Mouse (Mus musculus): ENCODE results near the gene Sv2b. TPM values are rescaled to one million over a fixed set of nuclear protein-coding genes. Genes with fewer than 3 reads are reported as not detected.

Gene Sv2b
- total and polyA plus RNA-seq, 2 experiments from 2014 or later = 21.8 to 55.7 TPM

GRCm38 (mm10) chr7:75267236-75267635 is 41.8 kb downstream of the Sv2b start:
- H3K9ac ChIP-seq (replicated peaks; ENCODE audit: low read length) = no peak overlapping the region
- H3K36me3 ChIP-seq (ENCODE audit: insufficient read depth, low read length) = no peaks in the 10 kb centered on the region
- H3K27me3 ChIP-seq (ENCODE audit: insufficient read depth, low read length) = no peaks in the 10 kb centered on the region
- H3K4me1 ChIP-seq (ENCODE audit: insufficient read depth, low read length) = peaks cover 6% of the 10 kb centered on the region
- H3K9me3 ChIP-seq (ENCODE audit: low read length) = no peaks in the 10 kb centered on the region
- H3K27ac ChIP-seq = no peak overlapping the region
- WGBS = 56% methylated on average over 4 of the region's 4 CpGs
- no peak for TF ChIP-seq CTCF (IDR thresholded peaks at IDR 0.05; ENCODE audit: low read depth)
- ATAC-seq = no peak
- H3K4me3 ChIP-seq (ENCODE audit: low read length) = no peak overlapping the region
- H3K4me2 ChIP-seq (ENCODE audit: low read depth, low read length) = no peak overlapping the region
- DNase-seq (ENCODE audit: low spot score) = no peak

DNA sequence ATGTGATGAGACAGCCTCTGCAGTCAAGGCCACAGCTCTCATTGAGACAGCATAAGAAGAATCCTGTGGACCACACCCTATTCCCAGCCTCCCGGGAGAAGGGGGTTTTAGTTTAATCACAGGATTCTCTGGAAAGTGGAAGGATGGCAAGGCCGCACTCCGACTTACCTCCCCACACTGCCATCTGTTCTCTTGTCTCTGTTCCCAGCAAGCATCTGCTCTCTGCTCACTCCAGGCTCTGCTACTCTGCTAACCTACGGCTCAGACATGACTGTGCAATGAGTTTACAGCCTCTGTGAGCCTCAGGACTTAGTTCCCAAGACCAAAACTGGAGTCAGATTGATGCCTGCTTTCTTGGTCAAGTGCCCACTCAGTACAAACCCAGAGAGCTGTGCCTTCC is 43.8 kb downstream of the Sv2b start:
- Histone ChIP-seq H3K9me3 (ENCODE audit: low read length) (no peaks in the 10 kb centered on the region), H3K4me3 (ENCODE audit: low read length) (no peak overlapping the region), H3K4me2 (ENCODE audit: low read depth, low read length) (no peak overlapping the region), H3K27me3 (ENCODE audit: insufficient read depth, low read length) (no peaks in the 10 kb centered on the region), H3K9ac (replicated peaks; ENCODE audit: low read length) (no peak overlapping the region), H3K4me1 (ENCODE audit: insufficient read depth, low read length) (peaks cover 6% of the 10 kb centered on the region; the same call in 1 of the 2 replicates), H3K27ac (peak overlapping the region; percentile 64; the same call in 1 of the 2 replicates), H3K36me3 (ENCODE audit: insufficient read depth, low read length) (no peaks in the 10 kb centered on the region)
- 45% methylated on average over 4 of the region's 4 CpGs for WGBS
- no peak for TF ChIP-seq CTCF (IDR thresholded peaks at IDR 0.05; ENCODE audit: low read depth)
- ATAC-seq = peak; percentile 86
- DNase-seq (ENCODE audit: low spot score) = peak; percentile 81

- ATAC-seq (no peak), DNase-seq (ENCODE audit: low spot score) (no peak)
- WGBS = 61% methylated on average over 3 of the region's 3 CpGs
- no peak for TF ChIP-seq CTCF (IDR thresholded peaks at IDR 0.05; ENCODE audit: low read depth)
- Histone ChIP-seq H3K36me3 (ENCODE audit: insufficient read depth, low read length) (no peaks in the 10 kb centered on the region), H3K9me3 (ENCODE audit: low read length) (no peaks in the 10 kb centered on the region), H3K4me3 (ENCODE audit: low read length) (no peak overlapping the region), H3K27me3 (ENCODE audit: insufficient read depth, low read length) (no peaks in the 10 kb centered on the region), H3K9ac (replicated peaks; ENCODE audit: low read length) (no peak overlapping the region), H3K4me1 (ENCODE audit: insufficient read depth, low read length) (peaks cover 6% of the 10 kb centered on the region; the same call in 1 of the 2 replicates), H3K4me2 (ENCODE audit: low read depth, low read length) (no peak overlapping the region), H3K27ac (no peak overlapping the region)
Observed at GRCm38 (mm10) chr7:75259945-75260344, 49.1 kb downstream of the Sv2b start.

- no peak for ATAC-seq
Observed at GRCm38 (mm10) chr7:75253611-75254250, 55.3 kb downstream of the Sv2b start.

GRCm38 (mm10) chr7:75240754-75241507 is 68.1 kb downstream of the Sv2b start:
- Histone ChIP-seq H3K27me3 (ENCODE audit: insufficient read depth, low read length) (no peaks in the 10 kb centered on the region), H3K9me3 (ENCODE audit: low read length) (no peaks in the 10 kb centered on the region), H3K9ac (replicated peaks; ENCODE audit: low read length) (no peak overlapping the region), H3K36me3 (ENCODE audit: insufficient read depth, low read length) (no peaks in the 10 kb centered on the region), H3K27ac (no peak overlapping the region), H3K4me2 (ENCODE audit: low read depth, low read length) (no peak overlapping the region), H3K4me3 (ENCODE audit: low read length) (no peak overlapping the region), H3K4me1 (ENCODE audit: insufficient read depth, low read length) (no peaks in the 10 kb centered on the region)
- DNase-seq (ENCODE audit: low spot score) (no peak), ATAC-seq (no peak)
- WGBS = 27% methylated on average over 8 of the region's 8 CpGs
- TF ChIP-seq CTCF (IDR thresholded peaks at IDR 0.05; ENCODE audit: low read depth) = no peak

More at GRCm38 (mm10) chr7:75253611-75254250, 55.3 kb downstream of the Sv2b start:
- H3K27ac ChIP-seq = no peak overlapping the region
- DNase-seq (ENCODE audit: low spot score) = no peak
- H3K27me3 ChIP-seq (ENCODE audit: insufficient read depth, low read length) = no peaks in the 10 kb centered on the region
- no peaks in the 10 kb centered on the region for H3K36me3 ChIP-seq (ENCODE audit: insufficient read depth, low read length)
- H3K4me2 ChIP-seq (ENCODE audit: low read depth, low read length) = no peak overlapping the region
- no peaks in the 10 kb centered on the region for H3K4me1 ChIP-seq (ENCODE audit: insufficient read depth, low read length)
- TF ChIP-seq CTCF (IDR thresholded peaks at IDR 0.05; ENCODE audit: low read depth) = no peak
- WGBS = 78% methylated on average over 8 of the region's 8 CpGs
- H3K9ac ChIP-seq (replicated peaks; ENCODE audit: low read length) = no peak overlapping the region
- no peak overlapping the region for H3K4me3 ChIP-seq (ENCODE audit: low read length)
- H3K9me3 ChIP-seq (ENCODE audit: low read length) = no peaks in the 10 kb centered on the region

GRCm38 (mm10) chr7:75236386-75236785 is 72.7 kb downstream of the Sv2b start:
- Histone ChIP-seq H3K36me3 (ENCODE audit: insufficient read depth, low read length) (no peaks in the 10 kb centered on the region), H3K27ac (no peak overlapping the region), H3K27me3 (ENCODE audit: insufficient read depth, low read length) (no peaks in the 10 kb centered on the region), H3K9me3 (ENCODE audit: low read length) (no peaks in the 10 kb centered on the region), H3K9ac (replicated peaks; ENCODE audit: low read length) (no peak overlapping the region), H3K4me1 (ENCODE audit: insufficient read depth, low read length) (no peaks in the 10 kb centered on the region), H3K4me3 (ENCODE audit: low read length) (no peak overlapping the region), H3K4me2 (ENCODE audit: low read depth, low read length) (no peak overlapping the region)
- ATAC-seq (no peak), DNase-seq (ENCODE audit: low spot score) (no peak)
- TF ChIP-seq CTCF (IDR thresholded peaks at IDR 0.05; ENCODE audit: low read depth) = no peak
- WGBS = 97% methylated on average over 1 of the region's 1 CpGs

GRCm38 (mm10) chr7:75224206-75224605 is 84.9 kb downstream of the Sv2b start:
- no peak for TF ChIP-seq CTCF (IDR thresholded peaks at IDR 0.05; ENCODE audit: low read depth)
- H3K4me1 ChIP-seq (ENCODE audit: insufficient read depth, low read length) = no peaks in the 10 kb centered on the region
- no peaks in the 10 kb centered on the region for H3K36me3 ChIP-seq (ENCODE audit: insufficient read depth, low read length)
- H3K4me2 ChIP-seq (ENCODE audit: low read depth, low read length) = no peak overlapping the region
- no peaks in the 10 kb centered on the region for H3K27me3 ChIP-seq (ENCODE audit: insufficient read depth, low read length)
- no peak overlapping the region for H3K4me3 ChIP-seq (ENCODE audit: low read length)
- ATAC-seq (no peak), DNase-seq (ENCODE audit: low spot score) (no peak)
- H3K27ac ChIP-seq = no peak overlapping the region
- peaks cover 6% of the 10 kb centered on the region for H3K9me3 ChIP-seq (ENCODE audit: low read length)
- 86% methylated on average over 4 of the region's 4 CpGs for WGBS
- no peak overlapping the region for H3K9ac ChIP-seq (replicated peaks; ENCODE audit: low read length)

All from hindbrain, postnatal 0 days (tissue).